Mouse (Mus musculus) kidney, postnatal 0 days (tissue): ENCODE measurements at regions not wholly inside any gene's neighbourhood (a gene's known extent, or its start where the extent isn't known, plus 50 kb on each side); places are given as distances from the start of the nearest gene placed in this dataset.

ENCODE experiments used
- ATAC-seq: fragments of 200-750 bp; cut with Nextera tagmentation; replicated peaks from 2 replicates; pipeline ENCODE4 v1.8.0; 2017; ENCODE audit warnings: low read depth, moderate number of reproducible peaks, moderate TSS enrichment, moderate library complexity; ENCODE audit not compliant: low FRiP score
- DNase-seq: peaks from one replicate; pipeline ENCODE4 v3.0.0-alpha.2; 2016; ENCODE audit warnings: low spot score
- H3K27ac ChIP-seq: fragments of 300-500 bp; sonication (generic); 2 replicates; pipeline ENCODE4 v1.5.1; 2014; ENCODE audit warnings: mild to moderate bottlenecking
- H3K27me3 ChIP-seq: fragments of 300-500 bp; sonication (generic); 2 replicates; pipeline ENCODE4 v1.6.1; 2014; ENCODE audit warnings: low read length, mixed read lengths; ENCODE audit not compliant: insufficient read depth
- H3K36me3 ChIP-seq: fragments of 300-500 bp; sonication (generic); 2 replicates; pipeline ENCODE4 v1.6.1; 2014; ENCODE audit warnings: low read length, mixed read lengths; ENCODE audit not compliant: insufficient read depth
- H3K4me1 ChIP-seq: fragments of 300-500 bp; sonication (generic); replicated peaks from 2 replicates; pipeline ENCODE4 v1.6.1; 2014; ENCODE audit warnings: antibody characterized with exemption, low read length, mixed read lengths; ENCODE audit not compliant: insufficient read depth
- H3K4me2 ChIP-seq: fragments of 300-500 bp; sonication (generic); 2 replicates; pipeline ENCODE4 v1.6.1; 2014; ENCODE audit warnings: mild to moderate bottlenecking, low read length, moderate library complexity, mixed read lengths
- H3K4me3 ChIP-seq: fragments of 300-500 bp; sonication (generic); replicated peaks from 2 replicates; pipeline ENCODE4 v1.5.1; 2014; ENCODE audit warnings: low read depth, low read length
- H3K9ac ChIP-seq: fragments of 300-500 bp; sonication (generic); 2 replicates; pipeline ENCODE4 v1.6.1; 2014; ENCODE audit warnings: low read depth, low read length
- H3K9me3 ChIP-seq: fragments of 300-500 bp; sonication (generic); replicated peaks from 2 replicates; pipeline ENCODE4 v1.6.1; 2016; ENCODE audit warnings: low read length, inconsistent platforms, mixed read lengths
- CTCF ChIP-seq: IDR thresholded peaks from 2 replicates; pipeline ENCODE4 v1.5.1; 2016; ENCODE audit warnings: antibody characterized with exemption, low read depth, mild to moderate bottlenecking, moderate library complexity
- WGBS: fragments of 180-500 bp; shearing (Covaris S2); extraction: QIAGEN DNeasy Blood & Tissue Kit; methylation state at CpG from one replicate; pipeline ENCODE4 v1.1.7; 2014; 5-methylcytosine and 5-hydroxymethylcytosine counted together

GRCm38 (mm10) chr1:141948055-141948454, 1692.4 kb upstream of the B3galt2 start:
- ATAC-seq = no peak
- no peaks in the 10 kb centered on the region for H3K4me1 ChIP-seq
- no peak overlapping the region for H3K9ac ChIP-seq
- H3K4me2 ChIP-seq = no peak overlapping the region
- WGBS = 78% methylated on average over 1 of the region's 1 CpGs
- H3K9me3 ChIP-seq = no peaks in the 10 kb centered on the region
- no peak for TF ChIP-seq CTCF
- DNase-seq = no peak
- no peaks in the 10 kb centered on the region for H3K27me3 ChIP-seq
- H3K27ac ChIP-seq = no peak overlapping the region
- no peak overlapping the region for H3K4me3 ChIP-seq
- H3K36me3 ChIP-seq = no peaks in the 10 kb centered on the region

- DNase-seq (no peak), ATAC-seq (no peak)
- Histone ChIP-seq H3K9ac (no peak overlapping the region), H3K9me3 (no peaks in the 10 kb centered on the region), H3K4me3 (no peak overlapping the region), H3K36me3 (no peaks in the 10 kb centered on the region), H3K27me3 (no peaks in the 10 kb centered on the region), H3K4me1 (no peaks in the 10 kb centered on the region), H3K27ac (no peak overlapping the region), H3K4me2 (no peak overlapping the region)
- no peak for TF ChIP-seq CTCF
- WGBS = 92% methylated on average over 2 of the region's 2 CpGs
Observed at GRCm38 (mm10) chr1:141954323-141954867, 1686.1 kb upstream of the B3galt2 start.

GRCm38 (mm10) chr1:141961743-141962142, 1678.7 kb upstream of the B3galt2 start:
- no peaks in the 10 kb centered on the region for H3K4me1 ChIP-seq
- no peak overlapping the region for H3K9ac ChIP-seq
- no peak for ATAC-seq
- DNase-seq = peak; percentile 39
- WGBS = 3% methylated on average over 2 of the region's 2 CpGs
- H3K4me3 ChIP-seq = no peak overlapping the region
- no peak overlapping the region for H3K27ac ChIP-seq
- H3K36me3 ChIP-seq = no peaks in the 10 kb centered on the region
- no peaks in the 10 kb centered on the region for H3K27me3 ChIP-seq
- TF ChIP-seq CTCF = peak; percentile 75
- H3K9me3 ChIP-seq = no peaks in the 10 kb centered on the region
- H3K4me2 ChIP-seq = no peak overlapping the region

- Histone ChIP-seq H3K9me3 (no peaks in the 10 kb centered on the region), H3K4me2 (no peak overlapping the region), H3K4me1 (no peaks in the 10 kb centered on the region), H3K4me3 (no peak overlapping the region), H3K27ac (no peak overlapping the region), H3K36me3 (no peaks in the 10 kb centered on the region), H3K27me3 (no peaks in the 10 kb centered on the region), H3K9ac (no peak overlapping the region)
- no peak for DNase-seq
- TF ChIP-seq CTCF = no peak
- no peak for ATAC-seq
- 80% methylated on average over 5 of the region's 5 CpGs for WGBS
Observed at GRCm38 (mm10) chr1:141968133-141968532, 1672.3 kb upstream of the B3galt2 start.

GRCm38 (mm10) chr1:141974329-141974728, 1666.1 kb upstream of the B3galt2 start:
- Histone ChIP-seq H3K9me3 (no peaks in the 10 kb centered on the region), H3K27ac (no peak overlapping the region), H3K27me3 (no peaks in the 10 kb centered on the region), H3K4me2 (no peak overlapping the region), H3K9ac (no peak overlapping the region), H3K4me3 (no peak overlapping the region), H3K4me1 (no peaks in the 10 kb centered on the region), H3K36me3 (no peaks in the 10 kb centered on the region)
- ATAC-seq = no peak
- DNase-seq = no peak
- TF ChIP-seq CTCF = no peak

GRCm38 (mm10) chr1:141999769-142000168, 1640.7 kb upstream of the B3galt2 start:
- Histone ChIP-seq H3K4me2 (no peak overlapping the region), H3K4me3 (no peak overlapping the region), H3K9ac (no peak overlapping the region), H3K27ac (no peak overlapping the region), H3K9me3 (no peaks in the 10 kb centered on the region), H3K27me3 (no peaks in the 10 kb centered on the region), H3K4me1 (no peaks in the 10 kb centered on the region), H3K36me3 (no peaks in the 10 kb centered on the region)
- TF ChIP-seq CTCF = no peak
- ATAC-seq (no peak), DNase-seq (no peak)

GRCm38 (mm10) chr1:142000335-142000734, 1640.1 kb upstream of the B3galt2 start:
- no peak overlapping the region for H3K4me3 ChIP-seq
- no peaks in the 10 kb centered on the region for H3K9me3 ChIP-seq
- no peak overlapping the region for H3K4me2 ChIP-seq
- H3K36me3 ChIP-seq = no peaks in the 10 kb centered on the region
- no peak overlapping the region for H3K9ac ChIP-seq
- H3K27me3 ChIP-seq = no peaks in the 10 kb centered on the region
- TF ChIP-seq CTCF = no peak
- H3K27ac ChIP-seq = no peak overlapping the region
- 73% methylated on average over 4 of the region's 4 CpGs for WGBS
- no peaks in the 10 kb centered on the region for H3K4me1 ChIP-seq
- no peak for ATAC-seq
- DNase-seq = no peak
